Mouse (Mus musculus) intestine, embryonic 16.5 days (tissue): Measurements from ENCODE around the gene Aknad1. TPM values are rescaled to one million over a fixed set of nuclear protein-coding genes. Genes with fewer than 3 reads are reported as not detected.
A peak's percentile ranks its signal among the peaks of the same experiment; 100 is the strongest.

Experiments used
- ATAC-seq: fragments of 200-750 bp; cut with Nextera tagmentation; 2 replicates; pipeline ENCODE4 v1.8.0; 2017; ENCODE audit warnings: moderate TSS enrichment, moderate library complexity
- H3K27ac ChIP-seq: fragments of 300-500 bp; sonication (generic); 2 replicates; pipeline ENCODE4 v1.5.1; 2014; ENCODE audit warnings: mild to moderate bottlenecking, low read length
- H3K27me3 ChIP-seq: fragments of 300-500 bp; sonication (generic); replicated peaks from 2 replicates; pipeline ENCODE4 v1.6.1; 2014; ENCODE audit warnings: low read length, control low read depth, mixed read lengths; ENCODE audit not compliant: control insufficient read depth, insufficient read depth
- H3K36me3 ChIP-seq: fragments of 300-500 bp; sonication (generic); 2 replicates; pipeline ENCODE4 v1.6.1; 2014; ENCODE audit warnings: low read length, control low read depth; ENCODE audit not compliant: control insufficient read depth, insufficient read depth
- H3K4me1 ChIP-seq: fragments of 300-500 bp; sonication (generic); 2 replicates; pipeline ENCODE4 v1.6.1; 2014; ENCODE audit warnings: low read length, control low read depth, mixed read lengths; ENCODE audit not compliant: control insufficient read depth, insufficient read depth
- H3K4me2 ChIP-seq: fragments of 300-500 bp; sonication (generic); 2 replicates; pipeline ENCODE4 v1.6.1; 2014; ENCODE audit warnings: low read depth, low read length, control low read depth
- H3K4me3 ChIP-seq: fragments of 300-500 bp; sonication (generic); 2 replicates; pipeline ENCODE4 v1.5.1; 2014; ENCODE audit warnings: mild to moderate bottlenecking, low read length
- H3K9ac ChIP-seq: fragments of 300-500 bp; sonication (generic); 2 replicates; pipeline ENCODE4 v1.6.1; 2014; ENCODE audit warnings: low read depth, low read length
- H3K9me3 ChIP-seq: fragments of 300-500 bp; sonication (generic); 2 replicates; pipeline ENCODE4 v1.6.1; 2016; ENCODE audit warnings: low read length, control low read depth; ENCODE audit not compliant: control insufficient read depth
- WGBS: fragments of 180-500 bp; shearing (Covaris S2); extraction: QIAGEN DNeasy Blood & Tissue Kit; methylation state at CpG from one replicate; pipeline ENCODE4 v1.1.7; 2014; 5-methylcytosine and 5-hydroxymethylcytosine counted together
- polyA plus RNA-seq: library from polyadenylated mRNA; unstranded; fragments of >200 nt; fragmentation: Nextera tagmentation; extraction: Ambion mirVana; gene quantifications from 2 replicates; pipeline ENCODE4 v1.2.1, GENCODE M21; 2015

Aknad1 gene
- polyA plus RNA-seq, 1 experiment from 2014 or later = 0.21 TPM

DNA sequence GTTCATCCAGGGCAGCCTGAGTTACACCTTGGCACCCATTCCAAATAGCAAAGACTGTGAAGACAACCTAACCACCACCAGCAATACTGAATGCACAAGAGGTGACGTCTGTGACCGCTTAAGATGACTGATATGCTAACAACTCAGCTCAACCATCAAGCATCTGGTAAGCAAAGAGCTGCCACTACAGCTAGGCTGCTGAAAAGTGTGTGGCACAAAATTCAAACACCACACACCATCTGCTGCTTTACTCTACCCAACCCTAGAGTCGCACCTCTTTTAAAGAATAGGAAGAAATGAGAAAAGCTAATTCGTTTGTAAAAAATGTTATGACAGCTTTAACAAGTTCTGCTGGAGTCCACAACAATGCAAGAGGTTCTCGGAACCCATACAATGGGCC is 66.2 kb downstream of the Aknad1 start:
- no peak overlapping the region for H3K4me2 ChIP-seq
- no peaks in the 10 kb centered on the region for H3K27me3 ChIP-seq
- WGBS = 89% methylated on average over 5 of the region's 5 CpGs
- no peak overlapping the region for H3K9ac ChIP-seq
- H3K4me1 ChIP-seq = no peaks in the 10 kb centered on the region
- ATAC-seq = no peak
- H3K9me3 ChIP-seq = no peaks in the 10 kb centered on the region
- H3K27ac ChIP-seq = no peak overlapping the region
- H3K36me3 ChIP-seq = peaks cover 23% of the 10 kb centered on the region
- no peak overlapping the region for H3K4me3 ChIP-seq

DNA sequence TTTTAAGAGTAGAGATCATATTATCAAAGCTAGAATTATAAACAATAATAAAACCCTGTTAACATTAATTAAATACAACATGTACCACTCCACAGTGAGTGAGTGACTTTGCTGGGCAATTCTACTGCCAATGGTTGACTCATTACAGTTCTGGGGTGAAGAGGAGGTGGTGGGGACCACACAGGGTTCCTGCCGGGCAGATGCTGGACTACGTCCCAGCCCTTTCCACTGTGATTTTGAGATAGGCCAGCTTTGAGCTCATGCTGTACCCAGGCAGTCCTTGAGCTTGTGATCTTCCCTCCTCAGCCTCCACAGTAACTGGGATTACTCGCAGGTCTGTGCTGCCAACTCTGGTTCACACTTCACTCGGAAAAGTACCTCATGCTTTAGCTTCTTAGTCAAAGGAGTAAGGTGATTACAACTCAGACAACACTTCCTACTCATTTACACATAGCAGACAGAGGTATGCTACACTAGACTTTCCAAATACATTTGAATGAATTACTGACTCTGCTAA is 71.3 kb downstream of the Aknad1 start:
- H3K4me1 ChIP-seq = no peaks in the 10 kb centered on the region
- no peaks in the 10 kb centered on the region for H3K27me3 ChIP-seq
- ATAC-seq = no peak
- H3K9ac ChIP-seq = no peak overlapping the region
- no peaks in the 10 kb centered on the region for H3K9me3 ChIP-seq
- peaks cover 8% of the 10 kb centered on the region for H3K36me3 ChIP-seq
- 78% methylated on average over 4 of the region's 4 CpGs for whole genome bisulfite sequencing
- no peak overlapping the region for H3K27ac ChIP-seq
- no peak overlapping the region for H3K4me2 ChIP-seq
- H3K4me3 ChIP-seq = no peak overlapping the region

DNA sequence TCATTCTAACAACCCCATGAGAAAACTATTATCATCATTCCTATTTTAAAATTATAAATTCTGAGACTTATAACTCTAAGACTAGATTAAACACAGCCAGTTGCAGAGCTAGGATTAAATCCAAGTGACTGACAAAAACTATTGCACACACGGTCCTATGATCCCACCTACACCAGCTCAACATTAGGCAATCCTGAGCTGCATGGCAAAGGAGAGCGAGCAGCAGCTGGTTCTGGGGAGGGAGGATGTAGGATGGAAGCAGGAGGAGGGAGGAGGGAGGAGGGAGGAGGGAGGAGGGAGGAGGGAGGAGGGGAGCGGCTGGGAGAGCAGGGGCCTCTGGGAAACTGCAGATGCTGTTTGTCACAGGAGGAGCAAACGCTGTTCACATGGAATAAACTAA is 76.2 kb downstream of the Aknad1 start:
- Histone ChIP-seq H3K4me1 (no peaks in the 10 kb centered on the region), H3K27ac (no peak overlapping the region), H3K9ac (no peak overlapping the region), H3K4me2 (no peak overlapping the region), H3K9me3 (no peaks in the 10 kb centered on the region), H3K36me3 (peaks cover 6% of the 10 kb centered on the region; the same call in 1 of the 2 replicates), H3K27me3 (no peaks in the 10 kb centered on the region), H3K4me3 (no peak overlapping the region)
- 69% methylated on average over 4 of the region's 4 CpGs for WGBS
- ATAC-seq = no peak

DNA sequence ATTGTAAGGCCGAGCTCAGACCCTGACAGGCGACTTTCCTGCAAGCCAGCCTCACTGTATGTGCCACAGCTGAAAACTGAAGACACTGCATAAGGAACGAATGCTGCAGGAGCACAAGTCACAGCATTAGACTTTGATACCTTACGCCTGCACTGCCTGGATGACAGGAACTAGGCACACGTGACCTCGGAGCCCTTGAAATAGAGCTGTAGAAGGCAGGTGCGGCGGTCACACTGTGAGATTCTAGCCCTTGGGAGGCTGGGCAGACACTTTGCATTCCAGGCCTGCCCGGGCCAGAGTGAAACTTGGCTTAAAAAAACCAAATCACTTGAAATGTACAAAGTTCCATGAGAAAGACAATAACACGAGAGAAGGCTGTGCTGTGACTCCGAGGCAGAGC is 91.0 kb downstream of the Aknad1 start:
- no peaks in the 10 kb centered on the region for H3K9me3 ChIP-seq
- H3K9ac ChIP-seq = no peak overlapping the region
- H3K36me3 ChIP-seq = no peaks in the 10 kb centered on the region
- H3K27ac ChIP-seq = no peak overlapping the region; the same call in 1 of the 2 replicates
- no peak overlapping the region for H3K4me2 ChIP-seq
- peak; percentile 97 for ATAC-seq
- H3K27me3 ChIP-seq = no peaks in the 10 kb centered on the region
- H3K4me3 ChIP-seq = no peak overlapping the region
- 71% methylated on average over 11 of the region's 11 CpGs for WGBS
- no peaks in the 10 kb centered on the region; the same call in 1 of the 2 replicates for H3K4me1 ChIP-seq

DNA sequence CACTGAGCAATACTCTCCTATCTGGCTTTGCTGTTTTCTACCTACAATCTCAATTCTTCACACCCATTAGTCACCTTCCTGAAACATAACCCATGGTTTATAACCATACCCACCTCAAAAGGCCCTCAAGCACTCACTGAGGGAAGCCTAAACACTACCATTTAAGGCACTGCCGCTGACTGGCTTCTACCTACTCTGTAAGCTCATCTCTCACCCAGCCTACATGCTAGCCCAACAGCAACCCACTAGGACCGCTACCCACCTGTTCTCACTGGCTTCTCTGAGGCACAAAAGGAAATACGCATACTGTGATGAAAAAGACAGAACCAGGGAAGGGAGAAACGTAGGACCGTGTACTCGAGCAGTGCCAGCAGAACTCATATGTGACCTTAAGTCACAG is 92.3 kb downstream of the Aknad1 start:
- no peak overlapping the region for H3K4me2 ChIP-seq
- no peak overlapping the region for H3K4me3 ChIP-seq
- H3K27ac ChIP-seq = no peak overlapping the region
- H3K9me3 ChIP-seq = no peaks in the 10 kb centered on the region
- no peaks in the 10 kb centered on the region for H3K36me3 ChIP-seq
- WGBS = 96% methylated on average over 6 of the region's 6 CpGs
- no peak overlapping the region for H3K9ac ChIP-seq
- no peak for ATAC-seq
- H3K4me1 ChIP-seq = no peaks in the 10 kb centered on the region; the same call in 1 of the 2 replicates
- H3K27me3 ChIP-seq = no peaks in the 10 kb centered on the region

Other genes starting within 250 kb of the Aknad1 start
- not detected in 2 replicates for gene 1700013F07Rik, start 205.5 kb upstream of the Aknad1 start, polyA plus RNA-seq
- 15.5 and 18.0 TPM in 2 replicates for gene 5330417C22Rik, start 203.1 kb upstream of the Aknad1 start, polyA plus RNA-seq
- gene Tmem167b, start 177.2 kb upstream of the Aknad1 start, polyA plus RNA-seq = 34.4 and 34.9 TPM in 2 replicates
- gene Taf13, start 168.0 kb upstream of the Aknad1 start, polyA plus RNA-seq = 34.2 and 36.2 TPM in 2 replicates
- gene Wdr47, start 148.4 kb upstream of the Aknad1 start, polyA plus RNA-seq = 6.4 and 7.1 TPM in 2 replicates
- gene Clcc1, start 85.7 kb upstream of the Aknad1 start, polyA plus RNA-seq = 62.6 and 63.1 TPM in 2 replicates
- 45.3 and 49.5 TPM in 2 replicates for gene Gpsm2, start 17.3 kb upstream of the Aknad1 start, polyA plus RNA-seq
- 49.6 and 52.1 TPM in 2 replicates for gene Stxbp3, start 100.9 kb downstream of the Aknad1 start, polyA plus RNA-seq
- 0.11 and 0.47 TPM in 2 replicates for gene Fndc7, start 150.3 kb downstream of the Aknad1 start, polyA plus RNA-seq
- gene Prpf38b, start 172.1 kb downstream of the Aknad1 start, polyA plus RNA-seq = 53.6 and 57.8 TPM in 2 replicates
- gene Henmt1, start 200.2 kb downstream of the Aknad1 start, polyA plus RNA-seq = 0.12 and 0.28 TPM in 2 replicates
- gene Gm9857, start 200.8 kb downstream of the Aknad1 start, polyA plus RNA-seq = not detected in 2 replicates